Mouse (Mus musculus): ENCODE data around the gene Atp6v1c2.

Gene Atp6v1c2

GRCm38 (mm10) chr12:17329259-17329658 lies at the start of gene Atp6v1c2:
Gene Atp6v1c2 (minus strand): TSS chr12:17329359.
- no peak for DNase-seq (ENCODE audit: low read depth, low spot score)

GRCm38 (mm10) chr12:17376521-17376920 lies 47.4 kb upstream of the Atp6v1c2 start:
- DNase-seq (ENCODE audit: low read depth, low spot score): no peak

- DNase-seq (ENCODE audit: low read depth, low spot score): no peak
Observed at GRCm38 (mm10) chr12:17375243-17375642, 46.1 kb upstream of the Atp6v1c2 start.

GRCm38 (mm10) chr12:17373470-17373975 lies 44.4 kb upstream of the Atp6v1c2 start:
- DNase-seq (ENCODE audit: low read depth, low spot score): peak; percentile 64

- DNase-seq (ENCODE audit: low read depth, low spot score): peak; percentile 78
Observed at GRCm38 (mm10) chr12:17372696-17373095, 43.5 kb upstream of the Atp6v1c2 start.

GRCm38 (mm10) chr12:17371589-17372235 lies 42.6 kb upstream of the Atp6v1c2 start:
- peak; percentile 59 for DNase-seq (ENCODE audit: low read depth, low spot score)

- no peak for DNase-seq (ENCODE audit: low read depth, low spot score)
Observed at GRCm38 (mm10) chr12:17369551-17370325, 40.6 kb upstream of the Atp6v1c2 start.

- no peak for DNase-seq (ENCODE audit: low read depth, low spot score)
Observed at GRCm38 (mm10) chr12:17369111-17369510, 40.0 kb upstream of the Atp6v1c2 start.

GRCm38 (mm10) chr12:17366981-17367380 lies 37.8 kb upstream of the Atp6v1c2 start:
- DNase-seq (ENCODE audit: low read depth, low spot score): peak; percentile 79

- DNase-seq (ENCODE audit: low read depth, low spot score): no peak
Observed at GRCm38 (mm10) chr12:17362316-17362715, 33.2 kb upstream of the Atp6v1c2 start.

- no peak for DNase-seq (ENCODE audit: low read depth, low spot score)
Observed at GRCm38 (mm10) chr12:17360650-17361049, 31.5 kb upstream of the Atp6v1c2 start.

- DNase-seq (ENCODE audit: low read depth, low spot score): no peak
Observed at GRCm38 (mm10) chr12:17360104-17360503, 30.9 kb upstream of the Atp6v1c2 start.

GRCm38 (mm10) chr12:17358981-17359380 lies 29.8 kb upstream of the Atp6v1c2 start:
- peak; percentile 31 for DNase-seq (ENCODE audit: low read depth, low spot score)

GRCm38 (mm10) chr12:17357795-17358194 lies 28.6 kb upstream of the Atp6v1c2 start:
- no peak for DNase-seq (ENCODE audit: low read depth, low spot score)

GRCm38 (mm10) chr12:17356853-17357252 lies 27.7 kb upstream of the Atp6v1c2 start:
- DNase-seq (ENCODE audit: low read depth, low spot score): no peak

- no peak for DNase-seq (ENCODE audit: low read depth, low spot score)
Observed at GRCm38 (mm10) chr12:17350106-17350505, 20.9 kb upstream of the Atp6v1c2 start.

GRCm38 (mm10) chr12:17348048-17349036 lies 19.2 kb upstream of the Atp6v1c2 start, which contains the start of gene Nol10:
Gene Nol10 (plus strand): TSS chr12:17348458.
- DNase-seq (ENCODE audit: low read depth, low spot score): peak; percentile 96

GRCm38 (mm10) chr12:17347327-17348047 lies 18.3 kb upstream of the Atp6v1c2 start:
- DNase-seq (ENCODE audit: low read depth, low spot score): no peak

- peak; percentile 47 for DNase-seq (ENCODE audit: low read depth, low spot score)
Observed at GRCm38 (mm10) chr12:17339114-17339905, 10.2 kb upstream of the Atp6v1c2 start.

GRCm38 (mm10) chr12:17338338-17338737 lies 9.2 kb upstream of the Atp6v1c2 start:
- no peak for DNase-seq (ENCODE audit: low read depth, low spot score)
